Mouse (Mus musculus): ENCODE results near the gene Tmem181a.
A peak's percentile ranks its signal among the peaks of the same experiment; 100 is the strongest.
"Not testable (repeated sequence)": the region's sequence is repeated elsewhere in the genome, so short reads cannot be mapped to it uniquely, and the experiment has no call there.

The Tmem181a gene

GRCm38 (mm10) chr17:6306503-6306902, 49.8 kb downstream of the Tmem181a start:
- not testable (repeated sequence) for DNase-seq

- not testable (repeated sequence) for DNase-seq
These were observed 55.1 kb downstream of the Tmem181a start for GRCm38 (mm10) chr17:6311716-6312115.

DNA sequence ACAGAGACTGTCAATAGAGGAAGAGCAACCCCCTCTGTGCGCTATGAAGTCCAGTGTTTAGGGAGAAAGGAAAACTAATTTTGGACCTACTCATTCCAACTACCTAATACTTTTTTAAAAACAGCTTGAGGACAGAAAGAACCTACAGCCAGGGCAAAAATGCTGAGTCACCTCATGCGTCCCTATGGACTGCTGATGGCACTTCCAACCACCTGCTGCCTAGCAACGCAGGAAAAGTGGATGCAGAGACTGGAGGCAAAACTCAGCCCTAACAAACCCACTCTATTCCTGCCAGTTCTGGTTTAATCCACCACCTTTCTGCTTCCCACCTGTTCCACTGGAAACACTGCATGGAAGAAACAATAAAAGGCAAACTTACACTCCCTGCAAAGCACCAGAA, 56.1 kb downstream of the Tmem181a start:
- DNase-seq: not testable (repeated sequence)

DNA sequence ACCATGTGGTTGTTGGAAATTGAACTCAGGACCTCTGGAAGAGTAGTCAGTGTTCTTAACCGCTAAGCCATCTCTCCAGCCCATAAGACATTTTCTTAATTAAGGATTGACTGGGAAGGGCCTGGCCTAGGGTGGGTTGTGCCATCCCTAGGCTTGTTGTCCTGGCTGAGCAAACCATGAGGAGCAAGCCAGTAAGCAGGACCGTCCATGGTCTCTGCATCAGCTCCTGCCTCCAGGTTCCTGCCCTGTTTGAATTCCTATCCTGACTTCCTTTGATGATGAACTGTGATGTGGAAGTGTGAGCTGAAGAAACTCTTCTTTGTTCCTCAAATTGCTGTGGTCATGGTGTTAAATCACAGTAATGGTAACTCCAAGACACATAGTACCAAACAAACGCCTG, 57.8 kb downstream of the Tmem181a start:
- not testable (repeated sequence) for DNase-seq

GRCm38 (mm10) chr17:6315706-6316105, 59.0 kb downstream of the Tmem181a start:
- DNase-seq: peak; percentile 25

GRCm38 (mm10) chr17:6316379-6317126, 59.9 kb downstream of the Tmem181a start:
- DNase-seq: peak; percentile 81

DNA sequence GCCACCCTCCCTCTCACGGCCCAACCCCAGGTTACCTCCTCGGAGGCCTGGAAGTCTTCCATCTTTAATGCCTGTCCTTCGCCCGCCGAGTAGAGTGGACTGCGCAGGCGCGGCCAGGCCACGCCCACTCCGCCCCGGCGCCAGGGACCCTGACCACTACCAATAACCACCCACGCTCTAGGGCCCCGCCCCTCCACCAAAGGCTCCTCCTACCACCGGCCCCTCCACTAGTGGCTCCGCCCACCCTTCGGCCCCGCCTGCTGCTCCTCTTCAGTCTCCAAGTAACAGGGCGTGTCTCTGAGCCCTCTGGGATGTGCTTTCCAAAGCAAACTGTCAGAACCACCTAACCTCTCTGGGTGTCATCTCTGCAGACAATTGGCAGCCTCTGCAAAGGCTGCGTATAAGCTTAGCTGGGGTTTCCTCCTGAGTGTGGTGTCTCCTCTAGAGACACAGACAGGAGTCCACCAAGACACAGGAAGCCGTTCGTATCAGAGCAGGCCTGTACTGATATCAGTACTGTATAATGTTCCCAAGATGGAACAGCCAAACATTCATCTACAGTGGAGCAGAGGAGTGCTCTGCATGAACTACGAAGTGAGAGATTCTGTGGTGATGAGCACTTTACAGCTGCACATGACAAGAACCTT, 60.8 kb downstream of the Tmem181a start, which contains the start of gene Dynlt1a:
Dynlt1a (minus strand) TSS at position 162 of the 647 bp plus-strand sequence.
- peak; percentile 99 for DNase-seq

DNA sequence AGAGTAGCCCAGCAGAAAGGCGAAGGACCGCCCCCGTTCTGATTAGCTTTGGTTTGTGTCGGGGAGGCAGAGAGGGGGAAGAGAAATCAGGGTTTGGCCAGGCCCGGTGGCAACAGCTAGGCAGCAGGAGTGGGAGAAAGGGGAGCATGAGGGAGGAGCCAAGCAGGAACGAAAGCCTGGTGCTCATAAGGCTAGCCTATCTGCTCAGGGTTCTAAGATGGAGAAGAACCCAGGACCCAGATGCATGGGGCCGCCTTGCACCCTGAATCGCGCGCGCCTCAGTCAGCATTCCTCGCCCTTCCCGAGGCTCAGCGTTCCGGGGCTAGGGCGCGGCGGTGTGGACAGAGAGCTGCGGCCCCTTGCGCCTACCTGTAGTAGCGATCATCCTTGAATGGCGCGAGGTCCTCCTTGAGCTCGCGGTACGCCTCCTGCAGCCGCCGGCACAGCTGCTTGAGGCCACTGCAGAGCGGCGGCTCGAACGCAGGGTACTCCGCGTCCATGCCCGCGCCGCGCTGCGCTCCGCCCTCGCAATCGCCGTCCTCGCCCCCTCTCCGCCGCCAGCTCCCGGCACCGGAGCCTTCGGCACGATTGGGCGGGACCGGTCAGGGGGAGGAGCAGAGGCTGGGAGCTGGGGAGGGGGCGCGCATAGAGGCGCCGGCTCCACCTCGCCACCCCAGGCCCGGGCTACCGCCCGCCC, 64.6 kb downstream of the Tmem181a start:
- not testable (repeated sequence) for DNase-seq

- DNase-seq: not testable (repeated sequence)
These were observed 65.1 kb downstream of the Tmem181a start for GRCm38 (mm10) chr17:6321778-6322101.

DNA sequence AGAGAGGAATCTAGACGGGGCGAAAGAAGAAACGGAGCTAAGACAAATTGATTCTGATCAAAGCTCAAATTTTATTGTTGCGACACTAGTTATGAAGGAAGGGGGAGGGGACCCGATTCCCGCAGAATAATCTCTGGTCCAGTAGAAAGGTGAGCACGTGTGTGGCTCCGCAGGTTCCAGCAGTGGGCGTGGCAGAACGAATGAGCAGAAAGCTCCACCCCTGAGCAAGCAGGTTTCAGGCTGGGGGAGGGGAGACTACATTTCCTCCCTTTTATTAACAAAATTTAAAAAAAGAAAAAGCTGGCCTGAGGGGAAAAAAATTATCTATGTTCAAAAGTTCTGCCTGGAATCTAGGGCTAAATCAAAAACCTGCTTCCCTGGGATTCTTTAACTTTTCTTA, 68.4 kb downstream of the Tmem181a start:
- DNase-seq: not testable (repeated sequence)

- not testable (repeated sequence) for DNase-seq
These were observed 68.9 kb downstream of the Tmem181a start for GRCm38 (mm10) chr17:6325543-6325942.

DNA sequence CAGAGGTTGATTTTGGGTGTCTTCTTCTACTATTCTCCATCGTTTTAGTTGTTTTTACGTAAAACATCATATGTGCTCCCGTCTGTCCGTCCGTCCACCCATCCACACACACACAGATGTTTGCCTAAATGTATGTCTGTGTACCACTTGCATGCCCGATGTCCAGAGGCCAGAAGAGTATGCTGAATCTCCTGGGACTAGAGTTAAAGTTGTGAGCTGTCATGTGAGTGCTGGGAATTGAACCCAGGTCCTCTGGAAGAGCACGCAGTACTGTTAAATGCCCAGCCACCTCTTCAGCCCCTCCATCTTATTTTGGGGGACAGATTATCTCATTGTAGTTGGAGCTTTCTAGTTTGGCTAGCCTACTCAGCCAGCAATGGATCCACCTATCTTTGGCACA, 70.9 kb downstream of the Tmem181a start:
- DNase-seq: not testable (repeated sequence)

GRCm38 (mm10) chr17:6328997-6329396, 72.3 kb downstream of the Tmem181a start:
- not testable (repeated sequence) for DNase-seq

GRCm38 (mm10) chr17:6342606-6343294, 86.1 kb downstream of the Tmem181a start:
- not testable (repeated sequence) for DNase-seq

GRCm38 (mm10) chr17:6355256-6355655, 98.6 kb downstream of the Tmem181a start:
- peak; percentile 0 for DNase-seq
